Mouse (Mus musculus) heart, postnatal 0 days (tissue): Measurements from ENCODE around the gene Txnip. TPM values are rescaled to one million over a fixed set of nuclear protein-coding genes. Genes with fewer than 3 reads are reported as not detected.

Source experiments
- ATAC-seq: fragments of 200-750 bp; cut with Nextera tagmentation; 2 replicates; pipeline ENCODE4 v1.8.0; 2017; ENCODE audit warnings: low read depth, moderate number of reproducible peaks, moderate library complexity; ENCODE audit not compliant: insufficient read depth
- DNase-seq: peaks from one replicate; pipeline ENCODE4 v3.0.0-alpha.2; 2016; ENCODE audit warnings: low spot score
- H3K27ac ChIP-seq: fragments of 300-500 bp; sonication (generic); 2 replicates; pipeline ENCODE4 v1.5.1; 2014; ENCODE audit warnings: low read depth, mild to moderate bottlenecking
- H3K27me3 ChIP-seq: fragments of 300-500 bp; sonication (generic); 2 replicates; pipeline ENCODE4 v1.6.1; 2014; ENCODE audit warnings: low read length, mixed read lengths; ENCODE audit not compliant: control insufficient read depth, insufficient read depth
- H3K36me3 ChIP-seq: fragments of 300-500 bp; sonication (generic); replicated peaks from 2 replicates; pipeline ENCODE4 v1.6.1; 2014; ENCODE audit warnings: low read length, mixed read lengths; ENCODE audit not compliant: control insufficient read depth, insufficient read depth
- H3K4me1 ChIP-seq: fragments of 300-500 bp; sonication (generic); 2 replicates; pipeline ENCODE4 v1.6.1; 2014; ENCODE audit warnings: antibody characterized with exemption; ENCODE audit not compliant: control insufficient read depth, insufficient read depth
- H3K4me2 ChIP-seq: fragments of 300-500 bp; sonication (generic); 2 replicates; pipeline ENCODE4 v1.6.1; 2014; ENCODE audit warnings: low read depth, mild to moderate bottlenecking, low read length, moderate library complexity
- H3K4me3 ChIP-seq: fragments of 300-500 bp; sonication (generic); 2 replicates; pipeline ENCODE4 v1.5.1; 2014; ENCODE audit warnings: low read depth, low read length
- H3K9ac ChIP-seq: fragments of 300-500 bp; sonication (generic); replicated peaks from 2 replicates; pipeline ENCODE4 v1.6.1; 2014; ENCODE audit warnings: low read depth, low read length, mixed read lengths
- H3K9me3 ChIP-seq: fragments of 300-500 bp; sonication (generic); replicated peaks from 2 replicates; pipeline ENCODE4 v1.6.1; 2016; ENCODE audit warnings: low read length; ENCODE audit not compliant: control insufficient read depth
- CTCF ChIP-seq: IDR thresholded peaks from 2 replicates; pipeline ENCODE4 v1.5.1; 2016; ENCODE audit warnings: antibody characterized with exemption, control low read depth, low read depth
- EP300 ChIP-seq: IDR thresholded peaks from 2 replicates; pipeline ENCODE4 v1.6.1; 2016; ENCODE audit warnings: antibody characterized with exemption, low read depth
- WGBS: fragments of 180-500 bp; shearing (Covaris S2); extraction: QIAGEN DNeasy Blood & Tissue Kit; methylation state at CpG from one replicate; pipeline ENCODE4 v1.1.7; 2014; 5-methylcytosine and 5-hydroxymethylcytosine counted together
- polyA plus RNA-seq: library from polyadenylated mRNA; unstranded; fragments of >200 nt; fragmentation: Nextera tagmentation; extraction: Ambion mirVana; gene quantifications from 2 replicates; pipeline ENCODE4 v1.2.1, GENCODE M21; 2015
- total RNA-seq: library from RNA; depleted of rRNA; stranded (reverse); fragments of >200 nt; gene quantifications from 2 replicates; pipeline ENCODE4 v1.2.3, GENCODE M21; 2014; ENCODE audit warnings: low replicate concordance

Gene Txnip
- total and polyA plus RNA-seq, 2 experiments from 2014 or later = 332 to 1,196 TPM

GRCm38 (mm10) chr3:96556651-96557635, 814 bp upstream of the Txnip start:
- Histone ChIP-seq H3K4me1 (peaks cover 23% of the 10 kb centered on the region), H3K9ac (peak overlapping the region; percentile 96), H3K27ac (peak overlapping the region; percentile 96), H3K9me3 (no peaks in the 10 kb centered on the region), H3K27me3 (no peaks in the 10 kb centered on the region), H3K4me3 (peak overlapping the region; percentile 73), H3K36me3 (peaks cover 30% of the 10 kb centered on the region), H3K4me2 (peak overlapping the region; percentile 72)
- TF ChIP-seq EP300 (no peak), CTCF (no peak)
- ATAC-seq (no peak), DNase-seq (no peak)
- WGBS = 2% methylated on average over 22 of the region's 22 CpGs

- H3K27me3 ChIP-seq = no peaks in the 10 kb centered on the region
- H3K4me1 ChIP-seq = peaks cover 21% of the 10 kb centered on the region; the same call in 1 of the 2 replicates
- H3K36me3 ChIP-seq = peaks cover 30% of the 10 kb centered on the region
- DNase-seq (no peak), ATAC-seq (no peak)
- TF ChIP-seq CTCF (0 out of 2 replicates have a peak, but pooled peaks have one; percentile 0), EP300 (no peak)
- H3K9me3 ChIP-seq = no peaks in the 10 kb centered on the region
- peak overlapping the region; percentile 96 for H3K9ac ChIP-seq
- 0% methylated on average over 17 of the region's 17 CpGs for WGBS
- H3K4me3 ChIP-seq = peak overlapping the region; percentile 73
- H3K27ac ChIP-seq = peak overlapping the region; percentile 96
- H3K4me2 ChIP-seq = peak overlapping the region; percentile 84
Measured at GRCm38 (mm10) chr3:96558159-96558558, 402 bp downstream of the Txnip start.

GRCm38 (mm10) chr3:96558668-96559196, 975 bp downstream of the Txnip start:
- peak overlapping the region; percentile 84 for H3K4me2 ChIP-seq
- H3K27ac ChIP-seq = peak overlapping the region; percentile 96
- peak overlapping the region; percentile 73 for H3K4me3 ChIP-seq
- 2% methylated on average over 10 of the region's 10 CpGs for WGBS
- peaks cover 30% of the 10 kb centered on the region for H3K36me3 ChIP-seq
- DNase-seq = peak; percentile 30
- no peak for ATAC-seq
- H3K9ac ChIP-seq = peak overlapping the region; percentile 96
- TF ChIP-seq CTCF (no peak), EP300 (peak; percentile 35; the same call in 1 of the 2 replicates)
- H3K9me3 ChIP-seq = no peaks in the 10 kb centered on the region
- H3K4me1 ChIP-seq = peaks cover 22% of the 10 kb centered on the region; the same call in 1 of the 2 replicates
- H3K27me3 ChIP-seq = no peaks in the 10 kb centered on the region

- Histone ChIP-seq H3K4me3 (peak overlapping the region; percentile 73), H3K4me2 (peak overlapping the region; percentile 84), H3K27me3 (no peaks in the 10 kb centered on the region), H3K36me3 (peaks cover 30% of the 10 kb centered on the region), H3K27ac (peak overlapping the region; percentile 96), H3K9me3 (no peaks in the 10 kb centered on the region), H3K4me1 (peaks cover 24% of the 10 kb centered on the region), H3K9ac (peak overlapping the region; percentile 96)
- no peak; the same call in 1 of the 2 replicates for TF ChIP-seq EP300
- TF ChIP-seq CTCF = no peak
- DNase-seq = peak; percentile 56
- no peak for ATAC-seq
- WGBS = 5% methylated on average over 12 of the region's 12 CpGs
Measured at GRCm38 (mm10) chr3:96559398-96559910, 1.7 kb downstream of the Txnip start.
